Mouse (Mus musculus) small intestine, adult 2 months (tissue): Measurements from ENCODE around the gene Abhd17b. TPM values are rescaled to one million over a fixed set of nuclear protein-coding genes. Genes with fewer than 3 reads are reported as not detected.

Experiments
- H3K27ac ChIP-seq: fragments of 200-500 bp; 2 replicates; pipeline ENCODE4 v1.5.1; 2012; ENCODE audit warnings: low read depth, low read length, control low read depth, inconsistent platforms; ENCODE audit not compliant: insufficient read depth
- H3K27me3 ChIP-seq: fragments of 200-500 bp; 2 replicates; pipeline ENCODE4 v1.6.1; 2012; ENCODE audit warnings: mild to moderate bottlenecking, moderate library complexity, low read length, inconsistent platforms; ENCODE audit not compliant: control insufficient read depth, insufficient read depth
- H3K36me3 ChIP-seq: fragments of 200-500 bp; 2 replicates; pipeline ENCODE4 v1.6.1; 2012; ENCODE audit warnings: mild to moderate bottlenecking, low read length, control low read depth, inconsistent platforms; ENCODE audit not compliant: control insufficient read depth, insufficient read depth
- H3K4me1 ChIP-seq: fragments of 200-500 bp; 2 replicates; pipeline ENCODE4 v1.6.1; 2012; ENCODE audit warnings: low read length, inconsistent platforms, mixed read lengths; ENCODE audit not compliant: control insufficient read depth, insufficient read depth, insufficient read length
- H3K4me3 ChIP-seq: fragments of 200-500 bp; 2 replicates; pipeline ENCODE4 v1.5.1; 2012; ENCODE audit warnings: low read depth, mild to moderate bottlenecking, control low read depth, inconsistent platforms, low read length, moderate library complexity
- CTCF ChIP-seq: fragments of 200-500 bp; IDR thresholded peaks from 2 replicates; pipeline ENCODE4 v1.5.1; 2012; ENCODE audit warnings: low read depth, mild to moderate bottlenecking, control low read depth, inconsistent platforms, low read length, moderate library complexity, mixed read lengths; ENCODE audit not compliant: insufficient replicate concordance, insufficient read length; ENCODE audit errors: extremely low read depth
- POLR2A ChIP-seq: fragments of 200-500 bp; IDR thresholded peaks from 2 replicates; pipeline ENCODE4 v1.6.1; 2012; ENCODE audit warnings: low read depth, mild to moderate bottlenecking, control low read depth, inconsistent platforms, low read length, moderate library complexity
- whole genome bisulfite sequencing: fragments of 180-500 bp; shearing (Covaris S2); methylation state at CpG from one replicate; pipeline ENCODE4 v1.1.7; 2018; 5-methylcytosine and 5-hydroxymethylcytosine counted together
- polyA plus RNA-seq: library from polyadenylated mRNA; depleted of rRNA; stranded (reverse); fragments of >200 nt; gene quantifications from 2 replicates; pipeline ENCODE4 v1.2.3, GENCODE M21; 2012

Abhd17b gene
- polyA plus RNA-seq, 1 experiment, result 15.2 TPM

GRCm38 (mm10) chr19:21651664-21652063 lies 1.3 kb upstream of the Abhd17b start:
- peak overlapping the region; percentile 85 for H3K27ac ChIP-seq
- WGBS, result 14% methylated on average over 6 of the region's 6 CpGs

GRCm38 (mm10) chr19:21652285-21653171 lies 457 bp upstream of the Abhd17b start, which contains the start of gene 1110059E24Rik:
Gene 1110059E24Rik, minus strand, starts transcription at chr19:21652976.
- Histone ChIP-seq H3K36me3 (no peaks in the 10 kb centered on the region), H3K4me1 (peaks cover 4% of the 10 kb centered on the region; the same call in 1 of the 2 replicates), H3K27ac (peak within 1 kb of the TSS; percentile 90), H3K4me3 (peak within 1 kb of the TSS; percentile 100), H3K27me3 (no peaks in the 10 kb centered on the region)
- WGBS, result 4% methylated on average over 52 of the region's 52 CpGs
- TF ChIP-seq CTCF, result no peak
- TF ChIP-seq POLR2A, result no peak; the same call in 1 of the 2 replicates

More at GRCm38 (mm10) chr19:21651664-21652063, 1.3 kb upstream of the Abhd17b start:
- Histone ChIP-seq H3K4me1 (peaks cover 13% of the 10 kb centered on the region; the same call in 1 of the 2 replicates), H3K4me3 (no peak overlapping the region), H3K36me3 (no peaks in the 10 kb centered on the region), H3K27me3 (no peaks in the 10 kb centered on the region)
- no peak for TF ChIP-seq CTCF
- TF ChIP-seq POLR2A, result no peak

GRCm38 (mm10) chr19:21654788-21655187 lies 1.8 kb downstream of the Abhd17b start:
- Histone ChIP-seq H3K4me1 (peaks cover 8% of the 10 kb centered on the region; the same call in 1 of the 2 replicates), H3K36me3 (no peaks in the 10 kb centered on the region), H3K27ac (no peak overlapping the region), H3K27me3 (no peaks in the 10 kb centered on the region), H3K4me3 (no peak overlapping the region)
- 13% methylated on average over 7 of the region's 7 CpGs for WGBS
- TF ChIP-seq POLR2A, result no peak

GRCm38 (mm10) chr19:21660734-21661133 lies 7.7 kb downstream of the Abhd17b start:
- no peak overlapping the region for H3K27ac ChIP-seq
- no peaks in the 10 kb centered on the region for H3K27me3 ChIP-seq
- no peak overlapping the region for H3K4me3 ChIP-seq
- 77% methylated on average over 1 of the region's 1 CpGs for WGBS
- no peak for TF ChIP-seq POLR2A
- no peak for TF ChIP-seq CTCF
- peaks cover 4% of the 10 kb centered on the region; the same call in 1 of the 2 replicates for H3K4me1 ChIP-seq
- H3K36me3 ChIP-seq, result no peaks in the 10 kb centered on the region

DNA sequence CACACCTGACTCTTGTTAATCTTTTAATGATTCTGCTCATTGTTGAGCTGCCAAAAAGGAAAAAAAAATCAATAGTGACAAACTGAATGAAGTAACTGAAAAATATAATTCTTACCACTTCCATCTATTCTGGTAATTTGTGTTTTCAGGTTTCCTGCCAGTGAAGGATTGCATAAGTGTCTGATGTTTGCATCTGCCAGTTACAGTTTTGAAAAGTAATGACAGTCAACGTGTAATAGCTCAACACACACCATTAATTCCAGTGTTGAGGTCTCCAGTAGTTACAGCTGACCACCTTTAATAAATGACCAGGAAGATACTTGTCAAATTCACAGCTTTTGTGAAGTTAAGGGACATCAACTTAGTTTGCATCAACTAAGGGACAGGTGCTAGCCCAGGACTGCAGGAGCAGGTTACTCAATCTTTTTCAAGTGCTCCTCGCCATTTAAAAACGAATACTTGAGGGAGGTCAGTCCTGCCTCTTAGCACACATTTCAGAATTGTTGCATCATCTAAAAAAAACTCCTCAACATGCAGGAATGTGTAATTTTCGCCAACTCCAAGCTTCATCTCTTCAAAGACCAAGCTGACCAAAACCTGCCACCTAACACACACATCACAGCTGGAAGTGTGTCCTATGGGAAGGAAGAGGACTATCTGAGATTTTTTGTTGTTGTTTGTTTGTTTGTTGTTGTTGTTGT lies 10.9 kb downstream of the Abhd17b start:
- WGBS, result 64% methylated on average over 4 of the region's 4 CpGs
- TF ChIP-seq POLR2A, result no peak
- no peak for TF ChIP-seq CTCF
- Histone ChIP-seq H3K4me1 (peaks cover 4% of the 10 kb centered on the region; the same call in 1 of the 2 replicates), H3K36me3 (no peaks in the 10 kb centered on the region), H3K27me3 (no peaks in the 10 kb centered on the region), H3K4me3 (no peak overlapping the region), H3K27ac (no peak overlapping the region)

DNA sequence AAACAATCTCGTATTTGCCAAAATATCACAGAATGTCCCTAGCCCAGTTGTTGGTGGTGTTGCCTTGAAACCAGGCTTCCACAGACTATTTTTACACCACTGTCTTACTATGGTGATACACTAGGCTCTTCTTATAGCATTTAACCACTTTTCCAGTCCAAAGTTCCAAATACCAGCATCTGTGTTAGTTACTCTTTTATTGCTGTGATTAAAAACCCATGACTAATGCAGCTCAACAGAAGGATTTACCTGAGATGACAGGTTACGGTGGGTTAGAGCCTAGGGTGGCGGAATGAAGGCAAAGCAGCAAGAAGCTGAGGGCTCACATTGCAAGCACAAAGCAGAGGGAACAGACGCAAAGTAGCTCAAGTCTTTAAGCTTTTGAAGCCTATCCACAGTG lies 16.7 kb downstream of the Abhd17b start:
- Histone ChIP-seq H3K4me3 (no peak overlapping the region), H3K27me3 (no peaks in the 10 kb centered on the region), H3K4me1 (peaks cover 4% of the 10 kb centered on the region; the same call in 1 of the 2 replicates), H3K36me3 (no peaks in the 10 kb centered on the region), H3K27ac (peak overlapping the region; percentile 79)
- 71% methylated on average over 4 of the region's 4 CpGs for WGBS
- TF ChIP-seq POLR2A, result no peak
- no peak for TF ChIP-seq CTCF
